Mouse (Mus musculus) kidney, adult 18-20 months (tissue): ENCODE measurements around the gene Cxxc4.

Experiments
- DNase-seq: peaks from one replicate; pipeline ENCODE4 v3.0.0; 2021

Cxxc4 gene

DNA sequence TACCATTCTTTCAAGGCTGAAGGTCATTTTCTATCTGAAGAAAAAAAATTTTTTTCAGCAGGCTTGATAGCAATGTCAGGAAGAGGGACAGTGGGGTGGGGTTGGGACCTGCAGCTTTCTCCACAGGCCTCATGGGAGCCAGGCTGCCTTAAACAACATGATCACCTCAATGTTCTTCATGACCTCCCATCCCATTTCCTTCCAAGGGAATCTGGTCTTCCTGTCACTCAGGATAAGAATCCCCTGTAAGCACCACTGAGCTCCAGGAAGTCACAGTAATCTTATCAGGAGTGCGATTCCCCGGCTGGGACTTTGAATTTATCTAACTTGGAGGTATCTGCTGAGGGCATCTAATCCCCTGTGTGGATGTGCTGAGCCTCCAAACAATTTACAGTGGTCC is 17.9 kb downstream of the Cxxc4 start:
- no peak for DNase-seq

DNA sequence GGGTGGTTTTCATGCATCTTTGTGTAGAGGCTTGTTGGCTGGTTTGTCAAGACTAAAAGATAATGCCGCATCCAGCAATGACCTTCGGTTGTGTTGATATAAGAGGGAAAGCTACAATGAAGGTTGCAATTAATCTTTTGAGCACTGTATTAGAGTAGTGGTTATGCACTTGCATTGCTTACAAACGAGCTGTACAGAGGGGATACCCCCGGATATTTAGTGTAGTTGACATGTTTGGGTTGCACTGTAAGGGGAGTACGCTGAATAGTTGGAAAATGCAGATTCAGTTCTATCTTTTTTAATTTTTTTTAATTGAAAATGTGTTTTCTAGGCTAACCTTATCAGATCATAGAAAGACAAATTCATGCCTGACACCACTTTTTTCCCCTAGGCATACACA is 22.4 kb downstream of the Cxxc4 start:
- no peak for DNase-seq

- DNase-seq = no peak
Observed at GRCm38 (mm10) chr3:134259300-134259699, 23.0 kb downstream of the Cxxc4 start.

GRCm38 (mm10) chr3:134279655-134280054 is 43.4 kb downstream of the Cxxc4 start:
- no peak for DNase-seq

DNA sequence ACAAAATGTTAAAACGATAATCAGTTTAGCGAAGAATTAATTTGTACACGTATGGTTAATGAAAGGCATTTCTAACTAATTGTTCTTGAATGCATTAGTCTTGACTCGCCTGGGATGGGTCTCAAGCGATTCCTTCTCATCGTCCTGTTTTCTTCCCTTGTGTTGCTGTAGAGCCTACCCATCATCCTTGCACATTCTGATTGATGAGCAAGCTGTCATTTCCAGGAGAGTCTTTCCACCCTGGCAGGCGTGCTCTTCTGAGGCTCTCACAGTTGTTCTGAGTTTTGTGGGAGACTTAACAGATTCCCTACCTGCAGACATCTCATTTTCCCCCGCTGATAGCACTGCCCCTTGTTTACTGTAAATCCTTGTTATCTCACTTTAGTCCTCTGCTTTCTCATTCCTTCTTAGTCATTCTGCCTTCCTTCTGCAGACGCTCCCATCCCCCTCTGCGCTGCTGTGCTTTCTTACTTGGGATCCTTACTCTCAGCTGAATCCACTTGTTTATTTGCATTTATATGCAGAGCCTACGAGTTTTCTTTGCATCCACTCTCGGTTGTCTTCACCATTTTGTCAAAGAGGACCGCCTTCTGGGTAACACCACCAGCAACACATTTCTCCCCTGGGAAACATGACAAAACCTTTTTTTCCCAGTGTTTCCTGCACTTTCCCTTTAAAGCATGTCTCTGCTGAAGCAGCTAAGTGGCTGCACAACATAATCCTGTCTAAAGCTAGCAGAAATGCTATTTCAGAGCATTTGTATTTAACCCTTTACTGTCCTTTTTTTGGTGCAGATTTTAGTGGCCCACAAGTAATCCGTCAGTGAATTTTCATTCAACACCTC is 45.5 kb downstream of the Cxxc4 start:
- DNase-seq = no peak

- no peak for DNase-seq
Observed at GRCm38 (mm10) chr3:134295217-134295616, 58.9 kb downstream of the Cxxc4 start.

GRCm38 (mm10) chr3:134302681-134303491 is 66.6 kb downstream of the Cxxc4 start:
- no peak for DNase-seq

GRCm38 (mm10) chr3:134303492-134303808 is 67.2 kb downstream of the Cxxc4 start:
- DNase-seq = no peak

- DNase-seq = no peak
Observed at GRCm38 (mm10) chr3:134306507-134306906, 70.2 kb downstream of the Cxxc4 start.

DNA sequence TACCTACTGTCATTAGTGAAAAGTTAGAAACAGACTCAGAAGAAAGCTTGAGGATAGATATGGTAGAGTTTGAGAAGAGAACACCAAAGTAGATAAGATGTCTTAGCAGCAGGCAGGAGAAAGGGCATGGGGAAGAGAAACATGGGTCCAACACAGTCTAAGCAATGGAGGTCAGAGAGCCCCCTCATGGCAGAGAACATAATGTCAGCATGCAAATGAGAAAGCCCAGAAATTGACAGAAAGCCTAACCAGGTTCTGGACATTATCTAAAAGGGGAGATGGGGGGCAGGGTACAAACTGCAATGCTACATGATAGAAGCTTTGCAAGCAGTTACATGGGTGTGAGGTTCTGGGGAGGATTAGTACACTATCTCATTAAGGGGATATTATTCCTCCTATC is 71.5 kb downstream of the Cxxc4 start:
- no peak for DNase-seq
